Mouse (Mus musculus) cortical plate, adult 2 months (tissue): ENCODE results near the gene Calcoco1. TPM values are rescaled to one million over a fixed set of nuclear protein-coding genes. Genes with fewer than 3 reads are reported as not detected.

Experiments used
- H3K27ac ChIP-seq: fragments of 200-500 bp; 2 replicates; pipeline ENCODE4 v1.5.1; 2012; ENCODE audit warnings: low read length, control low read depth, inconsistent platforms; ENCODE audit not compliant: insufficient read depth
- H3K4me1 ChIP-seq: fragments of 200-500 bp; 2 replicates; pipeline ENCODE4 v1.6.1; 2011; ENCODE audit warnings: low read length; ENCODE audit not compliant: control insufficient read depth, insufficient read depth
- H3K4me3 ChIP-seq: fragments of 200-500 bp; 2 replicates; pipeline ENCODE4 v1.5.1; 2011; ENCODE audit warnings: mild to moderate bottlenecking, low read length, control low read depth; ENCODE audit not compliant: insufficient read depth
- CTCF ChIP-seq: fragments of 200-500 bp; IDR thresholded peaks from 2 replicates; pipeline ENCODE4 v1.5.1; 2011; ENCODE audit warnings: mild to moderate bottlenecking, control low read depth, low read length; ENCODE audit not compliant: insufficient read depth; ENCODE audit errors: extremely low read depth
- POLR2A ChIP-seq: fragments of 200-500 bp; IDR thresholded peaks from 2 replicates; pipeline ENCODE4 v1.6.1; 2011; ENCODE audit warnings: mild to moderate bottlenecking, low read length, control low read depth; ENCODE audit not compliant: insufficient read depth; ENCODE audit errors: extremely low read depth
- polyA plus RNA-seq: library from polyadenylated mRNA; depleted of rRNA; stranded (reverse); fragments of >200 nt; gene quantifications from 2 replicates; pipeline ENCODE4 v1.2.3, GENCODE M21; 2012; rRNA removed

Calcoco1 gene
- 62.5 and 67.0 TPM in 2 replicates for polyA plus RNA-seq

- TF ChIP-seq POLR2A = peak; percentile 95
- TF ChIP-seq CTCF = no peak
- 0 out of 2 replicates have a peak within 1 kb of the TSS, but pooled peaks have one; percentile 30 for H3K27ac ChIP-seq
- peaks cover 4% of the 10 kb centered on the region; the same call in 1 of the 2 replicates for H3K4me1 ChIP-seq
- peak within 1 kb of the TSS; percentile 57 for H3K4me3 ChIP-seq
These were observed at the start of gene Calcoco1 for GRCm38 (mm10) chr15:102721980-102722475. TSS of gene Calcoco1 (minus strand) at chr15:102722178.

- H3K4me3 ChIP-seq = no peak overlapping the region
- H3K4me1 ChIP-seq = peaks cover 2% of the 10 kb centered on the region; the same call in 1 of the 2 replicates
- H3K27ac ChIP-seq = no peak overlapping the region
- TF ChIP-seq POLR2A = no peak
- TF ChIP-seq CTCF = no peak
These were observed 48.9 kb upstream of the Calcoco1 start for GRCm38 (mm10) chr15:102770866-102771265.

- Histone ChIP-seq H3K27ac (no peak overlapping the region), H3K4me3 (no peak overlapping the region), H3K4me1 (no peaks in the 10 kb centered on the region)
- TF ChIP-seq POLR2A (no peak), CTCF (no peak)
These were observed 43.2 kb upstream of the Calcoco1 start for GRCm38 (mm10) chr15:102765207-102765606.

- no peak overlapping the region for H3K4me3 ChIP-seq
- H3K27ac ChIP-seq = no peak overlapping the region
- no peaks in the 10 kb centered on the region for H3K4me1 ChIP-seq
- TF ChIP-seq POLR2A = no peak
- TF ChIP-seq CTCF = peak; percentile 84
These were observed 39.9 kb upstream of the Calcoco1 start for GRCm38 (mm10) chr15:102761745-102762378.

- no peaks in the 10 kb centered on the region for H3K4me1 ChIP-seq
- H3K27ac ChIP-seq = no peak overlapping the region
- no peak overlapping the region for H3K4me3 ChIP-seq
- TF ChIP-seq CTCF = no peak
- TF ChIP-seq POLR2A = no peak
These were observed 35.7 kb upstream of the Calcoco1 start for GRCm38 (mm10) chr15:102757686-102758085.

- Histone ChIP-seq H3K4me3 (no peak overlapping the region), H3K4me1 (peaks cover 3% of the 10 kb centered on the region; the same call in 1 of the 2 replicates), H3K27ac (no peak overlapping the region)
- no peak for TF ChIP-seq POLR2A
- TF ChIP-seq CTCF = no peak
These were observed 33.1 kb upstream of the Calcoco1 start for GRCm38 (mm10) chr15:102755053-102755452.

GRCm38 (mm10) chr15:102754361-102754760 is 32.4 kb upstream of the Calcoco1 start:
- H3K27ac ChIP-seq = no peak overlapping the region

GRCm38 (mm10) chr15:102753170-102753569 is 31.2 kb upstream of the Calcoco1 start:
- Histone ChIP-seq H3K27ac (no peak overlapping the region), H3K4me1 (peaks cover 3% of the 10 kb centered on the region; the same call in 1 of the 2 replicates), H3K4me3 (no peak overlapping the region)
- TF ChIP-seq POLR2A (no peak), CTCF (peak; percentile 38; the same call in 1 of the 2 replicates)

More at GRCm38 (mm10) chr15:102754361-102754760, 32.4 kb upstream of the Calcoco1 start:
- Histone ChIP-seq H3K4me3 (no peak overlapping the region), H3K4me1 (peaks cover 3% of the 10 kb centered on the region; the same call in 1 of the 2 replicates)
- no peak for TF ChIP-seq POLR2A
- TF ChIP-seq CTCF = no peak

GRCm38 (mm10) chr15:102752164-102752563 is 30.2 kb upstream of the Calcoco1 start:
- peaks cover 5% of the 10 kb centered on the region; the same call in 1 of the 2 replicates for H3K4me1 ChIP-seq
- TF ChIP-seq POLR2A = no peak
- no peak for TF ChIP-seq CTCF
- no peak overlapping the region for H3K4me3 ChIP-seq
- no peak overlapping the region for H3K27ac ChIP-seq

- H3K4me1 ChIP-seq = peaks cover 5% of the 10 kb centered on the region; the same call in 1 of the 2 replicates
- H3K4me3 ChIP-seq = no peak overlapping the region
- no peak overlapping the region for H3K27ac ChIP-seq
These were observed 28.3 kb upstream of the Calcoco1 start for GRCm38 (mm10) chr15:102750241-102750640.

More at GRCm38 (mm10) chr15:102750241-102750640, 28.3 kb upstream of the Calcoco1 start:
- TF ChIP-seq CTCF (no peak), POLR2A (no peak)
